Mouse (Mus musculus): ENCODE measurements at regions not wholly inside any gene's neighbourhood (a gene's known extent, or its start where the extent isn't known, plus 50 kb on each side); places are given as distances from the start of the nearest gene placed in this dataset.

- TF ChIP-seq CTCF (IDR thresholded peaks at IDR 0.05; ENCODE audit: low read depth, low read length) (no peak), POLR2A (IDR thresholded peaks at IDR 0.05; ENCODE audit: borderline replicate concordance, low read depth, low read length) (no peak)
These were observed 91.9 kb downstream of the Zfp36l2 start for GRCm38 (mm10) chr17:84095829-84096228.
